Mouse (Mus musculus) lung, embryonic 14.5 days (tissue): Measurements from ENCODE around the gene Sqstm1. TPM values are rescaled to one million over a fixed set of nuclear protein-coding genes. Genes with fewer than 3 reads are reported as not detected.
A peak's percentile ranks its signal among the peaks of the same experiment; 100 is the strongest.

Experiments used
- ATAC-seq: fragments of 200-750 bp; cut with Nextera tagmentation; 2 replicates; pipeline ENCODE4 v1.8.0; 2017; ENCODE audit warnings: mild to moderate bottlenecking, moderate TSS enrichment, moderate library complexity; ENCODE audit not compliant: insufficient read depth
- DNase-seq: peaks from one replicate; pipeline ENCODE4 v3.0.0-alpha.2; 2015
- H3K27ac ChIP-seq: fragments of 300-500 bp; sonication (generic); 2 replicates; pipeline ENCODE4 v1.5.1; 2014; ENCODE audit warnings: low read depth, mild to moderate bottlenecking, moderate library complexity
- H3K27me3 ChIP-seq: fragments of 300-500 bp; sonication (generic); 2 replicates; pipeline ENCODE4 v1.6.1; 2014; ENCODE audit warnings: low read length, control low read depth; ENCODE audit not compliant: insufficient read depth
- H3K36me3 ChIP-seq: fragments of 300-500 bp; sonication (generic); 2 replicates; pipeline ENCODE4 v1.6.1; 2014; ENCODE audit warnings: control low read depth; ENCODE audit not compliant: insufficient read depth
- H3K4me1 ChIP-seq: fragments of 300-500 bp; sonication (generic); 2 replicates; pipeline ENCODE4 v1.6.1; 2014; ENCODE audit warnings: antibody characterized with exemption, control low read depth; ENCODE audit not compliant: insufficient read depth
- H3K4me2 ChIP-seq: fragments of 300-500 bp; sonication (generic); 2 replicates; pipeline ENCODE4 v1.6.1; 2014; ENCODE audit warnings: mild to moderate bottlenecking
- H3K4me3 ChIP-seq: fragments of 300-500 bp; sonication (generic); 2 replicates; pipeline ENCODE4 v1.5.1; 2014; ENCODE audit warnings: low read depth, low read length
- H3K9ac ChIP-seq: fragments of 300-500 bp; sonication (generic); 2 replicates; pipeline ENCODE4 v1.6.1; 2014
- H3K9me3 ChIP-seq: fragments of 300-500 bp; sonication (generic); 2 replicates; pipeline ENCODE4 v1.6.1; 2016; ENCODE audit warnings: low read depth, low read length, control low read depth
- CTCF ChIP-seq: IDR thresholded peaks from 2 replicates; pipeline ENCODE4 v1.5.1; 2016; ENCODE audit warnings: antibody characterized with exemption, low read depth
- WGBS: fragments of 180-500 bp; shearing (Covaris S2); extraction: QIAGEN DNeasy Blood & Tissue Kit; methylation state at CpG from one replicate; pipeline ENCODE4 v1.1.7; 2014; 5-methylcytosine and 5-hydroxymethylcytosine counted together
- polyA plus RNA-seq: library from polyadenylated mRNA; unstranded; fragments of >200 nt; fragmentation: Nextera tagmentation; extraction: Ambion mirVana; gene quantifications from 2 replicates; pipeline ENCODE4 v1.2.1, GENCODE M21; 2014

Gene Sqstm1
- polyA plus RNA-seq, 1 experiment from 2014 or later, result 209 TPM

DNA sequence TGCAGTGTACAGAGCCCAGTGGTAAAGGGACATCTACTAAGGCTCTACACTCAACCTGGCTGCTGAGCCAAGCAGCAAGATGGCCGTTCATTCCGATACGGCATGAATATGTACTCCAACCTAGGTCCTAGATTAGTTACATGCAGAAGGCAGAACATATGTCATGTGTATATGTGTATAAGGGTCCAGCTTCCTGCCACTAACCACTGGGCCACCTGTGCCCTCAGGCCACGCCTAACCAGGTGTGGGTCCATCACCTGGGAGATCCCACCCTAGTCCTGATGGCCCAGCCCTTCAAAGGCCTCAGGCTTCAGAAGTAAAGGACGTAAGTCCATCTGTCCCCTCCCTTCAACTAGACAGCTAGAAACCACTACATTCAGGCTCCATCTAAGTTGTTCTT lies 2.6 kb downstream of the Sqstm1 start:
- Histone ChIP-seq H3K4me3 (no peak overlapping the region), H3K36me3 (peaks cover 49% of the 10 kb centered on the region), H3K9me3 (no peaks in the 10 kb centered on the region), H3K27ac (no peak overlapping the region), H3K27me3 (no peaks in the 10 kb centered on the region), H3K4me1 (0 out of 2 replicates have a peak, but pooled peaks cover 9% of the 10 kb centered on the region), H3K4me2 (no peak overlapping the region), H3K9ac (no peak overlapping the region)
- ATAC-seq (no peak), DNase-seq (no peak)
- no peak for TF ChIP-seq CTCF
- 95% methylated on average over 5 of the region's 5 CpGs for WGBS

DNA sequence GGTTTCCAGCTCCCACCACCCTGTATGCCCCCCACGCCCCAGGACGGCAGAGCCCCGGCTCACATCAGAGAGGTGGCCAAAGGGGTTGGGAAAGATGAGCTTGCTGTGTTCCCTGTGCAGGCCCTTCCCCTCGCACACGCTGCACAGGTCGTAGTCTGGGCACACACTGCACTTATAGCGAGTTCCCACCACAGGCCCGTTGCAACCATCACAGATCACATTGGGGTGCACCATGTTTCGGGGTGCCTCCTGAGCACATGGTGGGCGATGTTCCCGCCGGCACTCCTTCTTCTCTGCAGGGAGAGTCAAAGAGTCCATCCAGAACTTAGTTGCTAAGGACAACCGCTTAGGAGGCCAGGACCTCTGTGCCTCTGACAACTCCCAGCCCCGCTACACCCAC lies 3.3 kb downstream of the Sqstm1 start:
- no peak overlapping the region for H3K4me3 ChIP-seq
- H3K4me1 ChIP-seq, result 0 out of 2 replicates have a peak, but pooled peaks cover 7% of the 10 kb centered on the region
- no peak for TF ChIP-seq CTCF
- H3K9ac ChIP-seq, result no peak overlapping the region
- no peak for ATAC-seq
- no peak for DNase-seq
- H3K4me2 ChIP-seq, result no peak overlapping the region
- no peak overlapping the region for H3K27ac ChIP-seq
- WGBS, result 92% methylated on average over 14 of the region's 14 CpGs
- H3K27me3 ChIP-seq, result no peaks in the 10 kb centered on the region
- H3K36me3 ChIP-seq, result peaks cover 56% of the 10 kb centered on the region
- no peaks in the 10 kb centered on the region for H3K9me3 ChIP-seq

DNA sequence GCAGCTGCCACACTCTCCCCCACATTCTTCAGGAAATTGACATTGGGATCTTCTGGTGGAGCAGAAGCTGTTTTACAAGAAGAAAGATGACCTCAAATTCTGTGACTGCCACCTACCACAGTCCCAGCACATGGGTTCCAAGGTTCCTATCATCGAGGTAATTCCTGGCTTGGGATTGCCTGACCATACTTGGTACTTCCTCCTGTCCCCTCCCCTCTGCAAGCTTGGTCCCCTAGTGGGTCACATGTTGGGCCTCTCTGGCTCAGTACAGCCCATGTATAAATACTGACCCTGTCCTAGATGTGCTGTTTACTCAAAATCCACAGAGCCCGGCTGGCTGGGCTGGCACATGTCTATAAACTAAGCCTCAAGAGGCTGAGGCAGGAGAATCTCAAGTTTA lies 4.6 kb downstream of the Sqstm1 start:
- Histone ChIP-seq H3K36me3 (peaks cover 69% of the 10 kb centered on the region), H3K27me3 (no peaks in the 10 kb centered on the region), H3K4me1 (0 out of 2 replicates have a peak, but pooled peaks cover 7% of the 10 kb centered on the region), H3K4me3 (no peak overlapping the region), H3K9ac (no peak overlapping the region), H3K9me3 (no peaks in the 10 kb centered on the region), H3K27ac (no peak overlapping the region), H3K4me2 (no peak overlapping the region)
- TF ChIP-seq CTCF, result no peak
- 77% methylated on average over 2 of the region's 2 CpGs for WGBS
- no peak for ATAC-seq
- no peak for DNase-seq

DNA sequence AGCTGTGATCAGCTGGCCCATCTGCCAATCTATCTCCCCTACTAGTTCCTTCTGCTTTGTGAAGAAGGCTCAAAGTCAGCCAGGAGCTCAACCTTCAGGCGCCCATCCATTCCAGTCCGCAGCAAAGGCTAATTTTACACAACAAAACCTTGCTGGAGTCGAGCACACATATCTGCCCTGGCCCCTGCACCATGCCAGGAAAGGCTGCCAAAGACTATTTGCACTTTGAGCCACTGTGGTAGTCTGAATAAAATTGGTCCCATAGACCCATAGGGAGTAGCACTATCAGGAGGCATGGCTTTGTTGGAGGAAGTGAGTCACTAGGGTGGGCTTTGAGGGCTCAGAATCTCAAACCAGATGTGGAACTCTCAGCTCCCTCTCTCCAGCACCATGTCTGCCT lies 5.2 kb downstream of the Sqstm1 start:
- H3K9ac ChIP-seq, result no peak overlapping the region
- no peak for TF ChIP-seq CTCF
- no peaks in the 10 kb centered on the region for H3K27me3 ChIP-seq
- no peak overlapping the region for H3K4me2 ChIP-seq
- ATAC-seq (no peak), DNase-seq (no peak)
- H3K4me1 ChIP-seq, result 0 out of 2 replicates have a peak, but pooled peaks cover 7% of the 10 kb centered on the region
- H3K27ac ChIP-seq, result no peak overlapping the region
- WGBS, result 89% methylated on average over 3 of the region's 3 CpGs
- H3K4me3 ChIP-seq, result no peak overlapping the region
- H3K9me3 ChIP-seq, result no peaks in the 10 kb centered on the region
- H3K36me3 ChIP-seq, result peaks cover 75% of the 10 kb centered on the region

DNA sequence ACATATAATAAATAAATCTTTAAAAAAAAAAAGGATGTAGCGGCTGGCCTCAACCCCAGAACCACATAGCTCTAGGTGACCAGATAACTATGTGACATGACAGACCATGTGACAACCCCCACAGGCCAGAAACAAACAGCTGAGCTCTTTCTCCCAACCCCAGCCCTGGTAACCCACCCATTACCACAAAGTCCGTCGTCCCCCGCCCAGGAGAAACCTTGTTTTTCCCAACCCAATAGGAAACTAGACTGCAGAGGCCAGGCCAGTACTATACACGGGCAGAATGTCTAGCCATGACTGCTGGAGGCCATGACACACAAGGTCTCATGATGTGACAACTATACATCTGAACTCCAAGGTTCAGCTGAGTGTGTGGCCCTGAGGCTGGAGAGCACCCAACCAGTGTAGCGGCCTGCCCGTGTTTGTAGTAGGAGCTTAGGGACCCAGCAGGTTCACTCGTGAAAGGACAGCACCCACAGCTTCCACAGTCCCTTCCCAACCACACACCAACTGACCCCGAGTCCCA lies 7.3 kb downstream of the Sqstm1 start:
- H3K4me1 ChIP-seq, result no peaks in the 10 kb centered on the region
- DNase-seq (no peak), ATAC-seq (no peak)
- peaks cover 92% of the 10 kb centered on the region for H3K36me3 ChIP-seq
- WGBS, result 89% methylated on average over 9 of the region's 9 CpGs
- no peaks in the 10 kb centered on the region for H3K27me3 ChIP-seq
- TF ChIP-seq CTCF, result no peak
- no peak overlapping the region for H3K27ac ChIP-seq
- H3K4me3 ChIP-seq, result no peak overlapping the region
- no peak overlapping the region for H3K4me2 ChIP-seq
- H3K9me3 ChIP-seq, result no peaks in the 10 kb centered on the region
- no peak overlapping the region for H3K9ac ChIP-seq

DNA sequence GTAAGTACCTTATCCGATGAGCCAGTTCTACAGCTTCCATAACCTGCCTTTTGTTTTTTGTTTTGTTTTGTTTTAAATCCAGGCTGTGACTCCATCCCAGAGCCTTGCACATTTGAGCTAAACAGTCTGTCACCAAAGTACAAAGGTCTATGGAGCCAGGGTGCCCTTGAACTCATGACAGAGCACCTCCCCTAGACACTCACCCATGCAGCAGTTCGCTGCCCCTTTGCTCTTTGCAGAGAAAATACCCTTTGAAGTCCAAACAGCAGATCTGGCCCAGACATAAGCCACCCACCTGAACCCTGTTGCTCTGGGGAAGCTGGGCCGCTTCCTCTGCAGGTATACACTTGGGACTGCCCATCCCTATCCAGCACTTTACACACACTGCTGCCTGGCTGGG lies 9.0 kb downstream of the Sqstm1 start:
- H3K4me1 ChIP-seq, result no peaks in the 10 kb centered on the region
- no peak overlapping the region for H3K4me2 ChIP-seq
- H3K27ac ChIP-seq, result no peak overlapping the region
- H3K4me3 ChIP-seq, result no peak overlapping the region
- no peaks in the 10 kb centered on the region for H3K27me3 ChIP-seq
- no peaks in the 10 kb centered on the region for H3K9me3 ChIP-seq
- DNase-seq, result no peak
- TF ChIP-seq CTCF, result no peak
- peaks cover 86% of the 10 kb centered on the region for H3K36me3 ChIP-seq
- no peak overlapping the region for H3K9ac ChIP-seq
- ATAC-seq, result no peak
- WGBS, result 93% methylated on average over 3 of the region's 3 CpGs

DNA sequence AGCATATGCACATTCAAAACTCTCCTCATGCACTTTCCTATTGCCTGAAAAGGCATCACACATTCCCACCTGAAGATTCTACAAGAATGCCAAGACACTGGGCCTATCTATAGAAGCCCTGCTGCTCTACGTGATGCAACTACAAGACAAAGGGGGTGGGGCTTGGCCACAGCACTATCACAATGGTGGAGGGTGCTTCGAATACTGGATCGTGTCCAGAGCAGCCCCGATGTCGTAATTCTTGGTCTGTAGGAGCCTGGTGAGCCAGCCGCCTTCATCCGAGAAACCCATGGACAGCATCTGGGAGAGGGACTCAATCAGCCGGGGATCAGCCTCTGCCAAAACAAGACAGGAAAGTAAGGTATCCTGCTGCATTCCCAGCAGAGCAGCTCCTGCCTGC lies 10.0 kb downstream of the Sqstm1 start:
- peak; percentile 77 for DNase-seq
- Histone ChIP-seq H3K4me1 (no peaks in the 10 kb centered on the region), H3K9me3 (no peaks in the 10 kb centered on the region), H3K27ac (no peak overlapping the region), H3K9ac (no peak overlapping the region), H3K36me3 (peaks cover 76% of the 10 kb centered on the region), H3K27me3 (no peaks in the 10 kb centered on the region), H3K4me3 (no peak overlapping the region), H3K4me2 (no peak overlapping the region)
- no peak for TF ChIP-seq CTCF
- 56% methylated on average over 8 of the region's 8 CpGs for WGBS
- ATAC-seq, result peak; percentile 33; the same call in 1 of the 2 replicates

DNA sequence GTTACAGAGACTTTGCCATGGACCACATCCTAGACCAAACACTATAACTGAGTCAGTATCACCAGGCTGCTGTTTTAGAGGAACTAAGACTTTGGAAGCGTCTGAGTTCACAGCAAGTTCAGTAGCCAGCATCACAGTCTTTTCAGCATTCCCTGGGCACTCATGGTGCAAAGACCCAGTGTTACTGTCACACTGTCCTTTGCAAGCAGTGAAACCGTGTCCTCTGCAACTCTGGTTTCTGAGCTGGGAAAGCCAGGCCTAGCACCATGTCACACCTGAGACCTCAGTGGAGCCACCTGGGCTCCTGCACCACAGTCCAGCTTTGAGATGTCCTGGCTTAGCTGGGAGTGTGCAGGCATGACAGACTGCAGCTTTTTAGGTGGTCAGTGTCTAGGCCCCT lies 11.7 kb downstream of the Sqstm1 start:
- Histone ChIP-seq H3K27me3 (no peaks in the 10 kb centered on the region), H3K4me2 (no peak overlapping the region), H3K4me1 (no peaks in the 10 kb centered on the region), H3K27ac (no peak overlapping the region), H3K36me3 (peaks cover 59% of the 10 kb centered on the region), H3K9me3 (no peaks in the 10 kb centered on the region), H3K9ac (no peak overlapping the region), H3K4me3 (no peak overlapping the region)
- no peak for TF ChIP-seq CTCF
- 87% methylated on average over 2 of the region's 2 CpGs for WGBS
- DNase-seq, result no peak
- ATAC-seq, result no peak
